Mouse (Mus musculus) kidney, postnatal 0 days (tissue): ENCODE data around the gene Sdccag8. TPM values are rescaled to one million over a fixed set of nuclear protein-coding genes. Genes with fewer than 3 reads are reported as not detected.
"Not testable (repeated sequence)": the region's sequence is repeated elsewhere in the genome, so short reads cannot be mapped to it uniquely, and the experiment has no call there.

ENCODE experiments used
- ATAC-seq: fragments of 200-750 bp; cut with Nextera tagmentation; replicated peaks from 2 replicates; pipeline ENCODE4 v1.8.0; 2017; ENCODE audit warnings: low read depth, moderate number of reproducible peaks, moderate TSS enrichment, moderate library complexity; ENCODE audit not compliant: low FRiP score
- DNase-seq: peaks from one replicate; pipeline ENCODE4 v3.0.0-alpha.2; 2016; ENCODE audit warnings: low spot score
- H3K27ac ChIP-seq: fragments of 300-500 bp; sonication (generic); 2 replicates; pipeline ENCODE4 v1.5.1; 2014; ENCODE audit warnings: mild to moderate bottlenecking
- H3K27me3 ChIP-seq: fragments of 300-500 bp; sonication (generic); 2 replicates; pipeline ENCODE4 v1.6.1; 2014; ENCODE audit warnings: low read length, mixed read lengths; ENCODE audit not compliant: insufficient read depth
- H3K36me3 ChIP-seq: fragments of 300-500 bp; sonication (generic); 2 replicates; pipeline ENCODE4 v1.6.1; 2014; ENCODE audit warnings: low read length, mixed read lengths; ENCODE audit not compliant: insufficient read depth
- H3K4me1 ChIP-seq: fragments of 300-500 bp; sonication (generic); replicated peaks from 2 replicates; pipeline ENCODE4 v1.6.1; 2014; ENCODE audit warnings: antibody characterized with exemption, low read length, mixed read lengths; ENCODE audit not compliant: insufficient read depth
- H3K4me2 ChIP-seq: fragments of 300-500 bp; sonication (generic); 2 replicates; pipeline ENCODE4 v1.6.1; 2014; ENCODE audit warnings: mild to moderate bottlenecking, low read length, moderate library complexity, mixed read lengths
- H3K4me3 ChIP-seq: fragments of 300-500 bp; sonication (generic); replicated peaks from 2 replicates; pipeline ENCODE4 v1.5.1; 2014; ENCODE audit warnings: low read depth, low read length
- H3K9ac ChIP-seq: fragments of 300-500 bp; sonication (generic); 2 replicates; pipeline ENCODE4 v1.6.1; 2014; ENCODE audit warnings: low read depth, low read length
- H3K9me3 ChIP-seq: fragments of 300-500 bp; sonication (generic); replicated peaks from 2 replicates; pipeline ENCODE4 v1.6.1; 2016; ENCODE audit warnings: low read length, inconsistent platforms, mixed read lengths
- CTCF ChIP-seq: IDR thresholded peaks from 2 replicates; pipeline ENCODE4 v1.5.1; 2016; ENCODE audit warnings: antibody characterized with exemption, low read depth, mild to moderate bottlenecking, moderate library complexity
- WGBS: fragments of 180-500 bp; shearing (Covaris S2); extraction: QIAGEN DNeasy Blood & Tissue Kit; methylation state at CpG from one replicate; pipeline ENCODE4 v1.1.7; 2014; 5-methylcytosine and 5-hydroxymethylcytosine counted together
- polyA plus RNA-seq: library from polyadenylated mRNA; unstranded; fragments of >200 nt; fragmentation: Nextera tagmentation; extraction: Ambion mirVana; gene quantifications from 2 replicates; pipeline ENCODE4 v1.2.1, GENCODE M21; 2015

Gene Sdccag8
- polyA plus RNA-seq, 1 experiment from 2014 or later = 22.7 TPM

GRCm38 (mm10) chr1:176932320-176932950, 118.0 kb downstream of the Sdccag8 start:
- no peak overlapping the region for H3K4me2 ChIP-seq
- no peaks in the 10 kb centered on the region for H3K27me3 ChIP-seq
- no peaks in the 10 kb centered on the region for H3K4me1 ChIP-seq
- WGBS = 87% methylated on average over 12 of the region's 12 CpGs
- no peaks in the 10 kb centered on the region for H3K36me3 ChIP-seq
- ATAC-seq (no peak), DNase-seq (no peak)
- no peak overlapping the region for H3K4me3 ChIP-seq
- H3K9me3 ChIP-seq = no peaks in the 10 kb centered on the region
- H3K27ac ChIP-seq = no peak overlapping the region
- no peak overlapping the region for H3K9ac ChIP-seq
- no peak for TF ChIP-seq CTCF

GRCm38 (mm10) chr1:176933319-176933718, 118.9 kb downstream of the Sdccag8 start:
- no peak for DNase-seq
- H3K4me3 ChIP-seq = no peak overlapping the region
- no peaks in the 10 kb centered on the region for H3K27me3 ChIP-seq
- no peak overlapping the region for H3K27ac ChIP-seq
- no peak for TF ChIP-seq CTCF
- no peaks in the 10 kb centered on the region for H3K9me3 ChIP-seq
- H3K4me2 ChIP-seq = no peak overlapping the region
- WGBS = 74% methylated on average over 7 of the region's 7 CpGs
- H3K36me3 ChIP-seq = no peaks in the 10 kb centered on the region
- H3K4me1 ChIP-seq = no peaks in the 10 kb centered on the region
- no peak overlapping the region for H3K9ac ChIP-seq
- ATAC-seq = no peak

GRCm38 (mm10) chr1:176934043-176934762, 119.7 kb downstream of the Sdccag8 start:
- Histone ChIP-seq H3K9me3 (no peaks in the 10 kb centered on the region), H3K9ac (no peak overlapping the region), H3K27ac (no peak overlapping the region), H3K36me3 (no peaks in the 10 kb centered on the region), H3K4me1 (no peaks in the 10 kb centered on the region), H3K27me3 (no peaks in the 10 kb centered on the region), H3K4me3 (no peak overlapping the region), H3K4me2 (no peak overlapping the region)
- no peak for TF ChIP-seq CTCF
- 63% methylated on average over 13 of the region's 13 CpGs for WGBS
- DNase-seq = no peak
- no peak for ATAC-seq

GRCm38 (mm10) chr1:176939901-176940341, 125.5 kb downstream of the Sdccag8 start:
- Histone ChIP-seq H3K27ac (no peak overlapping the region), H3K27me3 (no peaks in the 10 kb centered on the region), H3K4me2 (no peak overlapping the region), H3K4me1 (no peaks in the 10 kb centered on the region), H3K4me3 (no peak overlapping the region), H3K9ac (no peak overlapping the region), H3K36me3 (no peaks in the 10 kb centered on the region), H3K9me3 (no peaks in the 10 kb centered on the region)
- TF ChIP-seq CTCF = no peak
- ATAC-seq (no peak), DNase-seq (no peak)
- 55% methylated on average over 8 of the region's 8 CpGs for WGBS

- H3K27ac ChIP-seq, DNase-seq, ATAC-seq, H3K9ac ChIP-seq, H3K9me3 ChIP-seq, H3K36me3 ChIP-seq, H3K27me3 ChIP-seq, H3K4me2 ChIP-seq, H3K4me3 ChIP-seq, H3K4me1 ChIP-seq: not testable (repeated sequence)
Measured at GRCm38 (mm10) chr1:176941286-176941990, 127.0 kb downstream of the Sdccag8 start.

- TF ChIP-seq CTCF = no peak
- Histone ChIP-seq H3K27ac (no peak overlapping the region), H3K4me3 (no peak overlapping the region), H3K9me3 (no peaks in the 10 kb centered on the region), H3K9ac (no peak overlapping the region), H3K4me1 (no peaks in the 10 kb centered on the region), H3K36me3 (no peaks in the 10 kb centered on the region), H3K4me2 (no peak overlapping the region), H3K27me3 (no peaks in the 10 kb centered on the region)
- 91% methylated on average over 5 of the region's 5 CpGs for WGBS
- ATAC-seq (no peak), DNase-seq (no peak)
Measured at GRCm38 (mm10) chr1:176943126-176943525, 128.7 kb downstream of the Sdccag8 start.
